Mouse (Mus musculus) urinary bladder, postnatal 10 days (tissue): Measurements from ENCODE around the gene Slc13a2.

Source experiments
- DNase-seq: peaks from one replicate; pipeline ENCODE4 v3.0.0; 2022; ENCODE audit warnings: low spot score

Gene Slc13a2

GRCm38 (mm10) chr11:78392728-78393127 is 29.3 kb downstream of the Slc13a2 start:
- DNase-seq = no peak

- DNase-seq = no peak
Measured at GRCm38 (mm10) chr11:78386508-78387043, 35.4 kb downstream of the Slc13a2 start, which contains the start of gene Foxn1. TSS of gene Foxn1 (minus strand) at chr11:78386558.

- DNase-seq = no peak
Measured at GRCm38 (mm10) chr11:78385776-78386175, 36.2 kb downstream of the Slc13a2 start.

- DNase-seq = no peak
Measured at GRCm38 (mm10) chr11:78382701-78383100, 39.3 kb downstream of the Slc13a2 start.

GRCm38 (mm10) chr11:78382286-78382685 is 39.7 kb downstream of the Slc13a2 start:
- DNase-seq = no peak

- DNase-seq = no peak
Measured at GRCm38 (mm10) chr11:78380996-78381395, 41.0 kb downstream of the Slc13a2 start.

- no peak for DNase-seq
Measured at GRCm38 (mm10) chr11:78380351-78380750, 41.7 kb downstream of the Slc13a2 start.

- no peak for DNase-seq
Measured at GRCm38 (mm10) chr11:78377549-78378159, 44.4 kb downstream of the Slc13a2 start.

- no peak for DNase-seq
Measured at GRCm38 (mm10) chr11:78374147-78374546, 47.9 kb downstream of the Slc13a2 start.

GRCm38 (mm10) chr11:78372610-78373009 is 49.4 kb downstream of the Slc13a2 start:
- no peak for DNase-seq

- no peak for DNase-seq
Measured at GRCm38 (mm10) chr11:78372166-78372565, 49.9 kb downstream of the Slc13a2 start.

- DNase-seq = no peak
Measured at GRCm38 (mm10) chr11:78371711-78372110, 50.3 kb downstream of the Slc13a2 start.

GRCm38 (mm10) chr11:78370389-78370788 is 51.6 kb downstream of the Slc13a2 start:
- no peak for DNase-seq

GRCm38 (mm10) chr11:78367456-78368225 is 54.4 kb downstream of the Slc13a2 start:
- DNase-seq = no peak

- no peak for DNase-seq
Measured at GRCm38 (mm10) chr11:78364103-78364502, 57.9 kb downstream of the Slc13a2 start.

GRCm38 (mm10) chr11:78363309-78364007 is 58.6 kb downstream of the Slc13a2 start:
- no peak for DNase-seq

- no peak for DNase-seq
Measured at GRCm38 (mm10) chr11:78360789-78361131, 61.3 kb downstream of the Slc13a2 start.

- no peak for DNase-seq
Measured at GRCm38 (mm10) chr11:78360125-78360788, 61.8 kb downstream of the Slc13a2 start.

GRCm38 (mm10) chr11:78358330-78359007 is 63.5 kb downstream of the Slc13a2 start:
- no peak for DNase-seq

- DNase-seq = no peak
Measured at GRCm38 (mm10) chr11:78355471-78356238, 66.4 kb downstream of the Slc13a2 start.

- no peak for DNase-seq
Measured at GRCm38 (mm10) chr11:78354905-78355304, 67.1 kb downstream of the Slc13a2 start.
